Comparison of ENCODE assay signal across 9 mouse cellular contexts in genomic region chr4:99881882-99882281, GRCm38 (mm10). TPM values are rescaled to one million over a fixed set of nuclear protein-coding genes. Genes with fewer than 3 reads are reported as not detected.
A peak's percentile ranks its signal among the peaks of the same experiment; 100 is the strongest.
DNase-seq lines count a peak whose midpoint lies in the region; ATAC-seq lines count a peak whose summit lies in the region.
"Had no signal": no experiment of that assay in that cellular context is flagged by ENCODE, and none has a peak within 500 bp of the region (broad histone marks: within the 10 kb centered on the region; RNA-seq: fewer than 3 reads in every experiment).

No protein-coding gene starts in this region.

- no peak for ATAC-seq in forebrain, embryonic 11.5 days (replicated peaks; ENCODE audit: low FRiP score)

- no peak overlapping the region for H3K4me3 ChIP-seq in forebrain, embryonic 11.5 days (ENCODE audit: low read depth, low read length)
- H3K4me3 ChIP-seq: lung, embryonic 15.5 days had no signal

- intact Hi-C loops in heart, postnatal 10 days (cut with DNase I) = no loop called here

- no peak overlapping the region for H3K9ac ChIP-seq in forebrain, embryonic 11.5 days (ENCODE audit: low read length)
- H3K9ac ChIP-seq: lung, embryonic 15.5 days had no signal

- H3K27me3 ChIP-seq in forebrain, embryonic 11.5 days (ENCODE audit: control insufficient read depth, insufficient read depth, low read length) = no peaks in the 10 kb centered on the region
- H3K27me3 ChIP-seq: lung, embryonic 15.5 days had no signal

- H3K4me1 ChIP-seq in forebrain, embryonic 11.5 days (replicated peaks; ENCODE audit: control insufficient read depth, insufficient read depth, low read length) = 0 out of 2 replicates have a peak, but pooled peaks cover 2% of the 10 kb centered on the region
- H3K4me1 ChIP-seq: lung, embryonic 15.5 days had no signal

- H3K9me3 ChIP-seq in forebrain, embryonic 11.5 days (ENCODE audit: control insufficient read depth, low read length) = no peaks in the 10 kb centered on the region
- H3K9me3 ChIP-seq: lung, embryonic 15.5 days had no signal

- H3K27ac ChIP-seq in forebrain, embryonic 11.5 days (ENCODE audit: low read depth, low read length) = no peak overlapping the region
- H3K27ac ChIP-seq: lung, embryonic 15.5 days had no signal

- no peaks in the 10 kb centered on the region for H3K36me3 ChIP-seq in forebrain, embryonic 11.5 days (ENCODE audit: control insufficient read depth, insufficient read depth, low read length)
- H3K36me3 ChIP-seq: lung, embryonic 15.5 days had no signal

- DNase-seq in heart, postnatal 10 days = peak; percentile 24 to 57
- DNase-seq in heart, adult 11 months = no peak
- peak; percentile 26 for DNase-seq in right cerebral cortex, adult 18-20 months
- DNase-seq in right cerebral cortex, postnatal 25 days = no peak
- peak; percentile 17 for DNase-seq in c-Kit-positive CD71-positive TER-119-negative erythroid progenitor cells, embryonic 14.5 days (ENCODE audit: low read depth)
- DNase-seq in mesoderm, embryonic 11.5 days (ENCODE audit: low read depth, low spot score) = peak; percentile 12
- no peak for DNase-seq in urinary bladder, postnatal 36 days (ENCODE audit: low spot score in 2 of 2)
- DNase-seq in forebrain, embryonic 11.5 days (ENCODE audit: low spot score) = no peak

- H3K4me2 ChIP-seq in forebrain, embryonic 11.5 days (ENCODE audit: low read depth, low read length, severe bottlenecking) = no peak overlapping the region
- H3K4me2 ChIP-seq: lung, embryonic 15.5 days had no signal

RNA-seq across cellular contexts. Expression of gene Pgm1, which starts 47.3 kb away (rescaled TPM):
- 100 to 1,000 TPM; 222 to 228 TPM for total RNA-seq in heart, postnatal 10 days (2021)
- polyA plus RNA-seq in forebrain, embryonic 11.5 days (2014; fragmentation: Nextera tagmentation; extraction: Ambion mirVana) = 56.8 and 58.9 TPM in 2 replicates

RNA-seq across cellular contexts. Expression of gene Itgb3bp, which starts 47.7 kb away (rescaled TPM):
- total RNA-seq in heart, postnatal 10 days (2021) = 1 to 10 TPM; 7.6 to 8.8 TPM
- polyA plus RNA-seq in forebrain, embryonic 11.5 days (2014; fragmentation: Nextera tagmentation; extraction: Ambion mirVana) = 51.0 and 57.3 TPM in 2 replicates

RNA-seq across cellular contexts. Expression of gene Efcab7, which starts 52.9 kb away (rescaled TPM):
- total RNA-seq in heart, postnatal 10 days (2021) = 1 to 10 TPM; 2.7 to 2.8 TPM
- 25.6 and 27.7 TPM in 2 replicates for polyA plus RNA-seq in forebrain, embryonic 11.5 days (2014; fragmentation: Nextera tagmentation; extraction: Ambion mirVana)

Comparison
In these comparisons a context has a peak if more than half of its experiments do, and no peak if none do; other contexts are left out.
1. DNase-seq: peak in heart, postnatal 10 days (2 of 2), right cerebral cortex, adult 18-20 months (single experiment), c-Kit-positive CD71-positive TER-119-negative erythroid progenitor cells, embryonic 14.5 days (single experiment) and mesoderm, embryonic 11.5 days (single experiment); none in heart, adult 11 months (single experiment), right cerebral cortex, postnatal 25 days (single experiment), urinary bladder, postnatal 36 days (0 of 2) and forebrain, embryonic 11.5 days (single experiment).